Mouse (Mus musculus) hindbrain, embryonic 11.5 days (tissue): ENCODE measurements around the gene Plin5. TPM values are rescaled to one million over a fixed set of nuclear protein-coding genes. Genes with fewer than 3 reads are reported as not detected.
A peak's percentile ranks its signal among the peaks of the same experiment; 100 is the strongest.

Experiments
- ATAC-seq: fragments of 200-750 bp; cut with Nextera tagmentation; 2 replicates; pipeline ENCODE4 v1.8.0; 2017; ENCODE audit warnings: mild to moderate bottlenecking, moderate TSS enrichment, moderate library complexity; ENCODE audit not compliant: low FRiP score
- DNase-seq: peaks from one replicate; pipeline ENCODE4 v3.0.0-alpha.2; 2015; ENCODE audit warnings: low spot score
- H3K27ac ChIP-seq: fragments of 300-500 bp; sonication (generic); 2 replicates; pipeline ENCODE4 v1.5.1; 2014; ENCODE audit warnings: mild to moderate bottlenecking, low read depth, low read length
- H3K27me3 ChIP-seq: fragments of 300-500 bp; sonication (generic); 2 replicates; pipeline ENCODE4 v1.6.1; 2014; ENCODE audit warnings: mild to moderate bottlenecking, low read length, moderate library complexity, mixed read lengths; ENCODE audit not compliant: control insufficient read depth, insufficient read depth
- H3K36me3 ChIP-seq: fragments of 300-500 bp; sonication (generic); 2 replicates; pipeline ENCODE4 v1.6.1; 2014; ENCODE audit warnings: mild to moderate bottlenecking, low read length, moderate library complexity, mixed read lengths; ENCODE audit not compliant: control insufficient read depth, insufficient read depth
- H3K4me1 ChIP-seq: fragments of 300-500 bp; sonication (generic); replicated peaks from 2 replicates; pipeline ENCODE4 v1.6.1; 2014; ENCODE audit warnings: low read length, mixed read lengths; ENCODE audit not compliant: control insufficient read depth, insufficient read depth
- H3K4me2 ChIP-seq: fragments of 300-500 bp; sonication (generic); replicated peaks from 2 replicates; pipeline ENCODE4 v1.6.1; 2014; ENCODE audit warnings: mild to moderate bottlenecking, low read depth, low read length
- H3K4me3 ChIP-seq: fragments of 300-500 bp; sonication (generic); 2 replicates; pipeline ENCODE4 v1.5.1; 2014; ENCODE audit warnings: low read depth, low read length
- H3K9ac ChIP-seq: fragments of 300-500 bp; sonication (generic); 2 replicates; pipeline ENCODE4 v1.6.1; 2014; ENCODE audit warnings: low read depth, low read length
- H3K9me3 ChIP-seq: fragments of 300-500 bp; sonication (generic); 2 replicates; pipeline ENCODE4 v1.6.1; 2016; ENCODE audit warnings: low read length; ENCODE audit not compliant: control insufficient read depth
- WGBS: fragments of 180-500 bp; shearing (Covaris S2); extraction: QIAGEN DNeasy Blood & Tissue Kit; methylation state at CpG from one replicate; pipeline ENCODE4 v1.1.7; 2014; 5-methylcytosine and 5-hydroxymethylcytosine counted together
- polyA plus RNA-seq: library from polyadenylated mRNA; unstranded; fragments of >200 nt; fragmentation: Nextera tagmentation; extraction: Ambion mirVana; gene quantifications from 2 replicates; pipeline ENCODE4 v1.2.1, GENCODE M21; 2014

Plin5 gene
- polyA plus RNA-seq, 1 experiment from 2014 or later = 0.28 TPM

DNA sequence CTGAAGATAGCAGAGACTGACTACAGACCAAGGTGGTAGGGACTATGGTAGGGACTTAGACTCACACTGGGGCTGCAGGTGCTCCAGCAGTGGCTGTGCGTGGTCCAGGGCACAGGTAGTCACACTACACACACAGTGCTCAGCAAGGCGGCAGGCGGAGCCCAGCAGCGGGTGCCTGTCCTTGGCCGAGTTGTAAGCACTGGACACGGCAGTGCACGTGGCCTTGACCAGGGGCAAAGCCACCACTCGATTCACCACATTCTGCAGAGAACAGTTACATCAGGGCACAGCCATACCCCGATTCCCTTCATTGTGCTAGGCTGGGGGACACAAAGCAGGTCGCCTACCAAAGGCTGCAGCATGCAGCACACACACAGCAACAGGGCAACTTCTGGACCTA is 1.2 kb downstream of the Plin5 start:
- DNase-seq (no peak), ATAC-seq (no peak)
- WGBS = 76% methylated on average over 10 of the region's 10 CpGs

DNA sequence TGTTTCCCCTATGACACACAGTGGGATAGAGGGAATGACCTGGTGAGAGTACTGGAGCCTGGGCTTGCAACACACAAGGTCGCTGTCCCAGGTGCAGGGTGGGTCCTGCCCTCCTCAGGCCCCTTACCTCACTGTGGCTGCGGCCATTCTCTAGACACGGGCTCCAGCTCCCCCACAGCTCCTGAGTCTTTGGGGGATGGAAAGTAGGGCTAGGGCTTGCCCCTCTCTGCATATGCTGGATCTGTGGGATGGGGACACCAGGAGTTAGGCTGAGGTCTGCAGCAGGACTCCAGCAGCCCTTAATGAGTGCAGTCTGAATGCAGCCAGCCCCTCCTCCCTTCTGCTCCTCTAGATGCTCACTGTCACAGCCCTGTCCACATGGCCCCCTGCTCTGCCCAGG is 4.7 kb downstream of the Plin5 start:
- Histone ChIP-seq H3K27ac (peak overlapping the region; percentile 24; the same call in 1 of the 2 replicates), H3K4me3 (no peak overlapping the region), H3K27me3 (no peaks in the 10 kb centered on the region), H3K4me1 (peaks cover 3% of the 10 kb centered on the region; the same call in 1 of the 2 replicates), H3K36me3 (no peaks in the 10 kb centered on the region), H3K9ac (no peak overlapping the region), H3K9me3 (no peaks in the 10 kb centered on the region), H3K4me2 (no peak overlapping the region)
- DNase-seq (no peak), ATAC-seq (no peak; the same call in 1 of the 2 replicates)
- 75% methylated on average over 3 of the region's 3 CpGs for WGBS

More for the DNA sequence above, 1.2 kb downstream of the Plin5 start:
- no peaks in the 10 kb centered on the region for H3K9me3 ChIP-seq
- H3K27me3 ChIP-seq = peaks cover 31% of the 10 kb centered on the region
- H3K9ac ChIP-seq = no peak overlapping the region
- H3K4me3 ChIP-seq = no peak overlapping the region
- H3K4me2 ChIP-seq = no peak overlapping the region
- no peak overlapping the region for H3K27ac ChIP-seq
- H3K4me1 ChIP-seq = peaks cover 3% of the 10 kb centered on the region; the same call in 1 of the 2 replicates
- H3K36me3 ChIP-seq = no peaks in the 10 kb centered on the region

DNA sequence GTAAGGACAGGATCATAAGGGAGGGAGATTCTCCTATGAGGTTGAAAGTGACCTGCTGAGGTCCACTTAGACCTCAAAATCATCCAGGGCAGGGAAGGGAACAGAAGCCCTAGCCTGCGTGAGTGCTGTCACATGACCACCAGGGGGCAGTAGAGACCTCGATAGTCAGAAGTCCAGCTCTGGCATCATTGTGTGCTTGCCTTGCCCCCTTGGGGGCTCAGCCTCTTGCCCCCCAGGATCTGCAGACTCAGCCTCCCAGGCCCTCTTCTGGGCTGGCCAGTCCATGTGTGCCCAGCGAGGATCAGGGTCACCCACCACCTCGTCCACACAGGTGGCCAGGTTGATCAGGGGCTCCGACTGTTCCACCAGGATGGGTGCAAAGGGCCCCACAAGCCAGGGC is 5.5 kb downstream of the Plin5 start:
- Histone ChIP-seq H3K4me1 (no peaks in the 10 kb centered on the region), H3K4me3 (no peak overlapping the region), H3K27me3 (no peaks in the 10 kb centered on the region), H3K4me2 (no peak overlapping the region), H3K9ac (no peak overlapping the region), H3K9me3 (no peaks in the 10 kb centered on the region), H3K36me3 (no peaks in the 10 kb centered on the region), H3K27ac (no peak overlapping the region)
- ATAC-seq = peak; percentile 47
- WGBS = 38% methylated on average over 5 of the region's 5 CpGs
- peak; percentile 87 for DNase-seq

DNA sequence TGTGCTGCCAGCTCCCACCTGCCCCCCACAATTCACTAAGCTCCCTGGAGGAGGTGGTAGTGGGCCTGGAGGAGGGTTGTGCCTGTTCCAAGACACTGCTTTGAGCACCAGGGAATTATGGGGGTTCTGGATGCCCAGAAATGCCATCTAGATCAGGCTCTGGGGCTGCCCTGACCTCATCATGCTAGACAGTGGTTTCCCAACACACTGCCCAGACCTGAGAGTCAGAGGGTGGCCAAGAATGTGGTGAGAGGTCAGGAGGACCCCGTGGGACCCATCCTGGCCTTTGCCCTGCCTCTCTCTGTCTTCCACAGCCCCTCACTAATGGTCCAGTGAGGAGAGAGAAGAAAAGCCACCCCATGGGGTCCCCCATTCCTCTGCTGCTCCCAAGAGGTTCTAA is 6.4 kb downstream of the Plin5 start:
- H3K9me3 ChIP-seq = no peaks in the 10 kb centered on the region

DNA sequence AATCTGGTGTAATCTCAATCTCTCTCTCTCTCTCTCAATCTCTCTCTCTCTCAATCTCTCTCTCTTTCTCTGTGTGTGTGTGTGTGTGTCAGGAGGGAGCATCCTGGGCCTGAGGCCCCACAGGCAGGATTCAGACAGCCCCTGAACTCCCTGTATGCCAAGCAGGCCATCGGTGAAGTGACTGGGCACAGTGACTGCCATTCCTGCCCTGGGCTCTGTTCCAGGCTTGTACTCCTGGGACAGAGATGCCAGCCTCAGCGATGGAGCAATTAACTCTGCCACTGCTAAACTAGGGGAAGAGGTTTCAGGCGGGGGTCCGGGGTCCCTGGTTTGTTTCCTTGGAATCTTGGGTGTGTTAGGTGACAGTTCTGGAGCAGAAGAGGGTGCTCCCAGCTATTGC is 6.8 kb downstream of the Plin5 start:
- no peaks in the 10 kb centered on the region for H3K9me3 ChIP-seq
- H3K4me3 ChIP-seq = no peak overlapping the region
- H3K27ac ChIP-seq = no peak overlapping the region
- no peaks in the 10 kb centered on the region for H3K36me3 ChIP-seq
- H3K4me2 ChIP-seq = no peak overlapping the region
- H3K27me3 ChIP-seq = no peaks in the 10 kb centered on the region
- ATAC-seq (no peak), DNase-seq (no peak)
- H3K9ac ChIP-seq = no peak overlapping the region
- no peaks in the 10 kb centered on the region for H3K4me1 ChIP-seq
- 75% methylated on average over 4 of the region's 4 CpGs for WGBS

More for the DNA sequence above, 6.4 kb downstream of the Plin5 start:
- H3K4me1 ChIP-seq = no peaks in the 10 kb centered on the region
- no peaks in the 10 kb centered on the region for H3K27me3 ChIP-seq
- no peaks in the 10 kb centered on the region for H3K36me3 ChIP-seq
- no peak overlapping the region for H3K9ac ChIP-seq
- no peak overlapping the region for H3K27ac ChIP-seq
- no peak overlapping the region for H3K4me2 ChIP-seq
- ATAC-seq (no peak), DNase-seq (no peak)
- H3K4me3 ChIP-seq = no peak overlapping the region
- 77% methylated on average over 1 of the region's 1 CpGs for WGBS

- Histone ChIP-seq H3K9me3 (no peaks in the 10 kb centered on the region), H3K4me3 (no peak within 1 kb of the TSS), H3K27me3 (no peaks in the 10 kb centered on the region), H3K4me2 (no peak within 1 kb of the TSS), H3K36me3 (no peaks in the 10 kb centered on the region), H3K9ac (no peak within 1 kb of the TSS), H3K4me1 (no peaks in the 10 kb centered on the region), H3K27ac (no peak within 1 kb of the TSS)
- ATAC-seq = no peak
- WGBS = 54% methylated on average over 9 of the region's 10 CpGs
- DNase-seq = no peak
These were observed 8.0 kb downstream of the Plin5 start, which contains the start of gene Plin4 for GRCm38 (mm10) chr17:56109219-56110051. TSS of gene Plin4 (minus strand) at chr17:56109803.

DNA sequence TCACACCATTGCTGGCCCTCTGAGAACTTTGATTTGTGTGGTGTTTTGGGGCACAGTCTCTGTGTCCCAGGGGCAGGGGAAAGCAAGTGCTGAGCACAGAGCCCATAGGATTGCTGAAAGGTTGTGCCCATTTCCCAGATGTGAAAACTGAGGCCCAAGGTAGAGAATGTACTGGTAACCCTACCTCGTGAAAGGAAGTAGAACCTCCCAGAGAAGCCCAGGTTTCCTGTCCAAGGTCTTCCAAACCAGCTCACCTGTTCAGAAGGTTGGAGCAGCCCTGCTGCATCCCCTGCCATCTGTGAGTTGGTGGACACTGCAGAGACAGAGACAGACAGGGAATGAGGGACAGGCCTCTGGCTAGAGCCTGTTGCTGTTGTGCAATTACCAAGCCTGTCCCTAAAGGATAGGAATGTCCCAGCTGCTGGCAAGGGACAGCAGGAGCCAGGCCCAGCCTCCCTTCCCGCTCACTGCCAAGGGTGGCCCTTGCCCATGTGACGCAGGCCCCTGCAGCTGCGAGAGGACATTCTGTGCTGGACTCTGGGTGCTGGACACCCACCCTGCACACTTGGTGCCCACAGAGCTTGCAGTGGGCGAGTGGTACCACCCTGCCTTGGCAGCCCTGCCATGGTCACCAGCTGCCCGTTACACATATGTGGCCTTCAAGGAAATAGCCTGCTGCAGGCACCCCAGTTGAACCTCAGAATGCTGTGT is 8.9 kb downstream of the Plin5 start:
- Histone ChIP-seq H3K27me3 (no peaks in the 10 kb centered on the region), H3K9ac (no peak overlapping the region), H3K4me1 (no peaks in the 10 kb centered on the region), H3K9me3 (no peaks in the 10 kb centered on the region), H3K36me3 (no peaks in the 10 kb centered on the region), H3K27ac (no peak overlapping the region), H3K4me3 (no peak overlapping the region), H3K4me2 (no peak overlapping the region)
- 77% methylated on average over 6 of the region's 6 CpGs for WGBS
- no peak for DNase-seq
- no peak for ATAC-seq

GRCm38 (mm10) chr17:56107736-56108135 is 9.7 kb downstream of the Plin5 start:
- no peaks in the 10 kb centered on the region for H3K36me3 ChIP-seq
- no peaks in the 10 kb centered on the region for H3K9me3 ChIP-seq
- WGBS = 69% methylated on average over 2 of the region's 2 CpGs
- no peak overlapping the region for H3K4me2 ChIP-seq
- ATAC-seq (no peak), DNase-seq (no peak)
- no peaks in the 10 kb centered on the region for H3K27me3 ChIP-seq
- H3K9ac ChIP-seq = no peak overlapping the region
- H3K4me3 ChIP-seq = no peak overlapping the region
- H3K27ac ChIP-seq = no peak overlapping the region
- no peaks in the 10 kb centered on the region for H3K4me1 ChIP-seq
